In genomic region chr7:49249996-49250395, GRCm38 (mm10) we compare ENCODE assay signal across 8 mouse cellular contexts.
DNase-seq lines count a peak whose midpoint lies in the region; ATAC-seq and TF ChIP-seq lines count a peak whose summit lies in the region.

No protein-coding gene starts in this region.

- H3K9me3 ChIP-seq in kidney, embryonic 16.5 days (ENCODE audit: low read length), result no peaks in the 10 kb centered on the region
- no peaks in the 10 kb centered on the region for H3K9me3 ChIP-seq in intestine, embryonic 15.5 days
- no peaks in the 10 kb centered on the region for H3K9me3 ChIP-seq in limb, embryonic 10.5 days (replicated peaks)
- no peaks in the 10 kb centered on the region for H3K9me3 ChIP-seq in stomach, embryonic 14.5 days (ENCODE audit: control insufficient read depth, low read depth, low read length)

- peaks cover 57% of the 10 kb centered on the region for H3K4me1 ChIP-seq in kidney, embryonic 16.5 days (ENCODE audit: insufficient read depth, low read length)
- peaks cover 10% of the 10 kb centered on the region for H3K4me1 ChIP-seq in cortical plate, adult 2 months (ENCODE audit: control insufficient read depth, insufficient read depth, low read length)
- H3K4me1 ChIP-seq in intestine, embryonic 15.5 days (replicated peaks), result peaks cover 30% of the 10 kb centered on the region
- H3K4me1 ChIP-seq in limb, embryonic 10.5 days, result peaks cover 17% of the 10 kb centered on the region
- H3K4me1 ChIP-seq in stomach, embryonic 14.5 days (ENCODE audit: control insufficient read depth, insufficient read depth, low read length), result peaks cover 29% of the 10 kb centered on the region

- no peak overlapping the region for H3K4me3 ChIP-seq in kidney, embryonic 16.5 days (ENCODE audit: low read length)
- peak overlapping the region; percentile 85 for H3K4me3 ChIP-seq in cortical plate, adult 2 months (ENCODE audit: insufficient read depth, low read length)
- no peak overlapping the region for H3K4me3 ChIP-seq in intestine, embryonic 15.5 days (replicated peaks)
- H3K4me3 ChIP-seq in limb, embryonic 10.5 days, result no peak overlapping the region
- no peak overlapping the region for H3K4me3 ChIP-seq in stomach, embryonic 14.5 days (ENCODE audit: low read depth, low read length)

- intact Hi-C loops in gastrocnemius, postnatal 14 days (cut with DNase I; ENCODE audit: low total_unique reads), result loop anchor here (5.0 to 10.0 kb wide), 2 partner anchors 115 to 172 kb away; no protein-coding TSS in a partner anchor

- H3K27me3 ChIP-seq in kidney, embryonic 16.5 days (ENCODE audit: insufficient read depth, low read length), result peaks cover 21% of the 10 kb centered on the region
- peaks cover 15% of the 10 kb centered on the region; the same call in 1 of the 2 replicates for H3K27me3 ChIP-seq in intestine, embryonic 15.5 days (replicated peaks)
- peaks cover 45% of the 10 kb centered on the region for H3K27me3 ChIP-seq in limb, embryonic 10.5 days (ENCODE audit: low read depth, poor library complexity, severe bottlenecking)
- H3K27me3 ChIP-seq in stomach, embryonic 14.5 days (ENCODE audit: control insufficient read depth, insufficient read depth, low read length), result 0 out of 2 replicates have a peak, but pooled peaks cover 7% of the 10 kb centered on the region

- TF ChIP-seq CTCF in cortical plate, adult 2 months (IDR thresholded peaks at IDR 0.05; ENCODE audit: extremely low read depth, insufficient read depth, low read length), result peak; percentile 93

- no peak overlapping the region for H3K27ac ChIP-seq in kidney, embryonic 16.5 days (ENCODE audit: low read length)
- peak overlapping the region; percentile 24; the same call in 1 of the 2 replicates for H3K27ac ChIP-seq in cortical plate, adult 2 months (ENCODE audit: insufficient read depth, low read length)
- H3K27ac ChIP-seq in intestine, embryonic 15.5 days, result no peak overlapping the region
- H3K27ac ChIP-seq in limb, embryonic 10.5 days, result no peak overlapping the region
- H3K27ac ChIP-seq in stomach, embryonic 14.5 days (ENCODE audit: low read length), result no peak overlapping the region

- H3K36me3 ChIP-seq in kidney, embryonic 16.5 days (ENCODE audit: insufficient read depth, low read length), result no peaks in the 10 kb centered on the region
- H3K36me3 ChIP-seq in intestine, embryonic 15.5 days, result no peaks in the 10 kb centered on the region
- H3K36me3 ChIP-seq in limb, embryonic 10.5 days, result no peaks in the 10 kb centered on the region
- H3K36me3 ChIP-seq in stomach, embryonic 14.5 days (ENCODE audit: control insufficient read depth, insufficient read depth, low read length), result no peaks in the 10 kb centered on the region

- peak; percentile 66 for DNase-seq in kidney, adult 11 months
- peak; percentile 78 for DNase-seq in gastrocnemius, postnatal 14 days
- DNase-seq in limb, embryonic 10.5 days (ENCODE audit: low spot score), result peak; percentile 85
- DNase-seq in naive thymus-derived CD4-positive, alpha-beta T cell, adult 2 months (ENCODE audit: low read depth), result peak; percentile 57

- WGBS in kidney, embryonic 16.5 days, result 10% methylated on average over 9 of the region's 9 CpGs
- 14% methylated on average over 9 of the region's 9 CpGs for WGBS in intestine, embryonic 15.5 days
- WGBS in limb, embryonic 10.5 days, result 16% methylated on average over 9 of the region's 9 CpGs
- WGBS in stomach, embryonic 14.5 days, result 10% methylated on average over 9 of the region's 9 CpGs

- H3K9ac ChIP-seq in kidney, embryonic 16.5 days (replicated peaks; ENCODE audit: low read length), result no peak overlapping the region
- H3K9ac ChIP-seq in intestine, embryonic 15.5 days, result no peak overlapping the region
- no peak overlapping the region for H3K9ac ChIP-seq in stomach, embryonic 14.5 days (replicated peaks; ENCODE audit: low read depth, low read length)

- ATAC-seq in kidney, embryonic 16.5 days (ENCODE audit: low FRiP score, low TSS enrichment), result no peak
- no peak for ATAC-seq in intestine, embryonic 15.5 days
- ATAC-seq in stomach, embryonic 14.5 days (ENCODE audit: insufficient number of reproducible peaks, insufficient read depth, low FRiP score, low read depth), result peak; percentile 12; the same call in 1 of the 2 replicates

- no peak; the same call in 1 of the 2 replicates for TF ChIP-seq POLR2A in cortical plate, adult 2 months (IDR thresholded peaks at IDR 0.05; ENCODE audit: extremely low read depth, insufficient read depth, low read length)

- no peak overlapping the region for H3K4me2 ChIP-seq in kidney, embryonic 16.5 days (replicated peaks; ENCODE audit: low read depth, low read length)
- H3K4me2 ChIP-seq in intestine, embryonic 15.5 days (replicated peaks), result peak overlapping the region; percentile 99
- no peak overlapping the region for H3K4me2 ChIP-seq in stomach, embryonic 14.5 days (replicated peaks; ENCODE audit: low read depth, low read length)
